Mouse (Mus musculus) E14TG2a.4 (cell line): ENCODE data around the gene Ghr.

Source experiments
- CTCF ChIP-seq: conservative IDR thresholded peaks from 2 replicates; pipeline ENCODE4 v1.5.1; 2014; ENCODE audit warnings: low read length
- POU5F1 ChIP-seq: IDR thresholded peaks from 2 replicates; pipeline ENCODE4 v1.6.1; 2014; ENCODE audit warnings: low read length, borderline replicate concordance

- TF ChIP-seq CTCF, result no peak
- no peak for TF ChIP-seq POU5F1
These were observed 313.8 kb downstream of the Ghr start for GRCm38 (mm10) chr15:3269496-3269895.
